ENCODE assay signal across 31 mouse cellular contexts in genomic region chr12:105580490-105580889, GRCm38 (mm10). TPM values are rescaled to one million over a fixed set of nuclear protein-coding genes. Genes with fewer than 3 reads are reported as not detected.
DNase-seq lines count a peak whose midpoint lies in the region; ATAC-seq and TF ChIP-seq lines count a peak whose summit lies in the region.
"Had no signal": no experiment of that assay in that cellular context is flagged by ENCODE, and none has a peak within 500 bp of the region (broad histone marks: within the 10 kb centered on the region; RNA-seq: fewer than 3 reads in every experiment).

No protein-coding gene starts in this region.

- no peak overlapping the region for H3K4me2 ChIP-seq in midbrain, embryonic 11.5 days
- no peak overlapping the region for H3K4me2 ChIP-seq in midbrain, embryonic 15.5 days
- no peak overlapping the region for H3K4me2 ChIP-seq in stomach, postnatal 0 days (replicated peaks; ENCODE audit: low read depth)
- H3K4me2 ChIP-seq: forebrain, embryonic 13.5 days; heart, embryonic 11.5 days; hindbrain, embryonic 14.5 days had no signal

- H3K27me3 ChIP-seq in midbrain, embryonic 11.5 days (ENCODE audit: control insufficient read depth, insufficient read depth, low read length): no peaks in the 10 kb centered on the region
- H3K27me3 ChIP-seq in midbrain, embryonic 15.5 days (replicated peaks): no peaks in the 10 kb centered on the region
- H3K27me3 ChIP-seq in ES-Bruce4 (ENCODE audit: control insufficient read depth, insufficient read depth, low read length, poor library complexity, severe bottlenecking): no peaks in the 10 kb centered on the region
- no peaks in the 10 kb centered on the region for H3K27me3 ChIP-seq in stomach, postnatal 0 days (ENCODE audit: control insufficient read depth, insufficient read depth, low read length)
- H3K27me3 ChIP-seq: forebrain, embryonic 13.5 days had no signal

- no peak for TF ChIP-seq POLR2A in ES-Bruce4 (IDR thresholded peaks at IDR 0.05; ENCODE audit: insufficient read depth, low read length)

- no peak overlapping the region for H3K4me3 ChIP-seq in midbrain, embryonic 11.5 days (ENCODE audit: low read depth, low read length)
- no peak overlapping the region for H3K4me3 ChIP-seq in midbrain, embryonic 15.5 days
- no peak overlapping the region for H3K4me3 ChIP-seq in ES-Bruce4 (ENCODE audit: low read depth, low read length)
- no peak overlapping the region for H3K4me3 ChIP-seq in stomach, postnatal 0 days (ENCODE audit: low read depth, low read length)
- H3K4me3 ChIP-seq: forebrain, embryonic 10.5 days; forebrain, embryonic 13.5 days; heart, adult 2 months had no signal

- H3K27ac ChIP-seq in midbrain, embryonic 11.5 days (ENCODE audit: low read depth, low read length): no peak overlapping the region
- no peak overlapping the region for H3K27ac ChIP-seq in midbrain, embryonic 15.5 days
- H3K27ac ChIP-seq in ES-Bruce4 (ENCODE audit: insufficient read depth, low read length): no peak overlapping the region
- H3K27ac ChIP-seq in stomach, postnatal 0 days (replicated peaks): 0 out of 2 replicates have a peak overlapping the region, but pooled peaks have one; percentile 13
- H3K27ac ChIP-seq: forebrain, embryonic 10.5 days; forebrain, embryonic 13.5 days; heart, adult 2 months; hindbrain, embryonic 14.5 days; hindbrain, postnatal 0 days had no signal

- no peak for ATAC-seq in midbrain, embryonic 11.5 days (ENCODE audit: low FRiP score)
- ATAC-seq in midbrain, embryonic 15.5 days (replicated peaks): no peak
- no peak for ATAC-seq in stomach, postnatal 0 days (ENCODE audit: low FRiP score, low TSS enrichment)
- ATAC-seq: forebrain, embryonic 13.5 days; forebrain, embryonic 16.5 days; hindbrain, postnatal 0 days; inflammation-experienced regulatory T-cells, adult 6 months; intestine, embryonic 16.5 days had no signal

- H3K9me3 ChIP-seq in midbrain, embryonic 11.5 days (ENCODE audit: control insufficient read depth, low read length): no peaks in the 10 kb centered on the region
- H3K9me3 ChIP-seq in midbrain, embryonic 15.5 days: no peaks in the 10 kb centered on the region
- H3K9me3 ChIP-seq in ES-Bruce4 (replicated peaks; ENCODE audit: control insufficient read depth, insufficient read depth, low read length, poor library complexity, severe bottlenecking): no peaks in the 10 kb centered on the region
- H3K9me3 ChIP-seq in stomach, postnatal 0 days (ENCODE audit: control insufficient read depth, low read length): no peaks in the 10 kb centered on the region
- H3K9me3 ChIP-seq: forebrain, embryonic 10.5 days; forebrain, embryonic 13.5 days had no signal

- no peaks in the 10 kb centered on the region for H3K36me3 ChIP-seq in midbrain, embryonic 11.5 days (ENCODE audit: control insufficient read depth, insufficient read depth, low read length)
- H3K36me3 ChIP-seq in midbrain, embryonic 15.5 days (replicated peaks): no peaks in the 10 kb centered on the region
- H3K36me3 ChIP-seq in ES-Bruce4 (ENCODE audit: control insufficient read depth, insufficient read depth, low read length, poor library complexity, severe bottlenecking): no peaks in the 10 kb centered on the region
- no peaks in the 10 kb centered on the region for H3K36me3 ChIP-seq in stomach, postnatal 0 days (ENCODE audit: control insufficient read depth, insufficient read depth, low read length)
- H3K36me3 ChIP-seq: forebrain, embryonic 10.5 days had no signal

- H3K4me1 ChIP-seq in midbrain, embryonic 11.5 days (ENCODE audit: control insufficient read depth, insufficient read depth, low read length): peaks cover 6% of the 10 kb centered on the region; the same call in 1 of the 2 replicates
- H3K4me1 ChIP-seq in midbrain, embryonic 15.5 days: no peaks in the 10 kb centered on the region
- H3K4me1 ChIP-seq in ES-Bruce4 (ENCODE audit: control insufficient read depth, insufficient read depth, low read length): no peaks in the 10 kb centered on the region
- peaks cover 2% of the 10 kb centered on the region; the same call in 1 of the 2 replicates for H3K4me1 ChIP-seq in stomach, postnatal 0 days (replicated peaks; ENCODE audit: control insufficient read depth, insufficient read depth)
- H3K4me1 ChIP-seq: forebrain, embryonic 13.5 days had no signal

- 0 out of 2 replicates have a peak, but pooled peaks have one; percentile 16 for TF ChIP-seq EP300 in ES-Bruce4 (IDR thresholded peaks at IDR 0.05; ENCODE audit: insufficient read depth, low read depth, low read length)
- TF ChIP-seq EP300 in stomach, postnatal 0 days (optimal IDR thresholded peaks at IDR 0.05): no peak

- intact Hi-C loops in heart, postnatal 14 days (cut with DNase I): no loop called here

- peak; percentile 93 for DNase-seq in heart, adult 11 months
- no peak for DNase-seq in heart, postnatal 14 days
- DNase-seq in midbrain, embryonic 11.5 days (ENCODE audit: low spot score, missing footprints): peak; percentile 31
- DNase-seq in stomach, postnatal 0 days (ENCODE audit: low spot score): no peak
- no peak for DNase-seq in right cerebral cortex, postnatal 14 days
- DNase-seq: adrenal gland, adult 2 months; adrenal gland, postnatal 14 days; B cell, adult 2 months; cerebellum, adult 11 months; cerebellum, adult 2 months; cerebellum, postnatal 10 days; cerebellum, postnatal 36 days; gastrocnemius, postnatal 25 days; heart, adult 2 months; heart, postnatal 10 days; heart, postnatal 4 days had no signal

- H3K9ac ChIP-seq in midbrain, embryonic 11.5 days (ENCODE audit: low read length): no peak overlapping the region
- no peak overlapping the region for H3K9ac ChIP-seq in midbrain, embryonic 15.5 days
- H3K9ac ChIP-seq in ES-Bruce4 (ENCODE audit: low read depth, poor library complexity, severe bottlenecking): no peak overlapping the region
- H3K9ac ChIP-seq in stomach, postnatal 0 days (ENCODE audit: low read length): no peak overlapping the region
- H3K9ac ChIP-seq: forebrain, embryonic 13.5 days; hindbrain, embryonic 14.5 days had no signal

- 78% methylated on average over 17 of the region's 17 CpGs for WGBS in midbrain, embryonic 11.5 days
- WGBS in midbrain, embryonic 15.5 days: 78% methylated on average over 17 of the region's 17 CpGs
- WGBS in stomach, postnatal 0 days: 72% methylated on average over 17 of the region's 17 CpGs

- TF ChIP-seq CTCF in ES-Bruce4 (IDR thresholded peaks at IDR 0.05; ENCODE audit: low read depth, low read length): no peak
- no peak for TF ChIP-seq CTCF in stomach, postnatal 0 days (IDR thresholded peaks at IDR 0.05; ENCODE audit: low read depth)

RNA-seq across cellular contexts. Expression of gene Bdkrb2, which starts 17.5 kb away (rescaled TPM):
- 1 to 10 TPM; 1.6 TPM for total RNA-seq in heart, postnatal 14 days (2021)
- polyA plus RNA-seq in midbrain, embryonic 11.5 days (2014; fragmentation: Nextera tagmentation; extraction: Ambion mirVana): 0.10 and 0.12 TPM in 2 replicates
- 1.9 TPM in 2 replicates for polyA plus RNA-seq in midbrain, embryonic 15.5 days (2015; fragmentation: Nextera tagmentation; extraction: Ambion mirVana)
- polyA plus RNA-seq in ES-Bruce4 (2011; ENCODE audit: insufficient read depth, insufficient read length, low read depth, missing spikeins): 1.2 and 1.4 TPM in 2 replicates
- polyA plus RNA-seq in stomach, postnatal 0 days (2015; fragmentation: Nextera tagmentation; extraction: Ambion mirVana): 4.0 and 4.1 TPM in 2 replicates
- total RNA-seq: MEL had no signal
- polyA plus RNA-seq: inflammation-experienced regulatory T-cells, adult 6 months had no signal

RNA-seq across cellular contexts. Expression of gene Bdkrb1, which starts 22.4 kb away (rescaled TPM):
- total RNA-seq in heart, postnatal 14 days (2021): not detected
- 0.12 TPM in 1 of 2 replicates, not detected in the other for polyA plus RNA-seq in midbrain, embryonic 11.5 days (2014; fragmentation: Nextera tagmentation; extraction: Ambion mirVana)
- 0.19 TPM in 1 of 2 replicates, not detected in the other for polyA plus RNA-seq in midbrain, embryonic 15.5 days (2015; fragmentation: Nextera tagmentation; extraction: Ambion mirVana)
- polyA plus RNA-seq in ES-Bruce4 (2011; ENCODE audit: insufficient read depth, insufficient read length, low read depth, missing spikeins): not detected in 2 replicates
- 1.8 and 2.3 TPM in 2 replicates for polyA plus RNA-seq in stomach, postnatal 0 days (2015; fragmentation: Nextera tagmentation; extraction: Ambion mirVana)
- total RNA-seq: adrenal gland, adult 2 months; adrenal gland, postnatal 4 days; gastrocnemius, adult 18-20 months; gastrocnemius, postnatal 25 days; heart, adult 2 months; heart, postnatal 10 days; heart, postnatal 4 days; MEL had no signal
- polyA plus RNA-seq: cerebellum, adult 2 months; forebrain, embryonic 10.5 days; forebrain, embryonic 13.5 days; forebrain, embryonic 16.5 days; heart, embryonic 11.5 days; heart, embryonic 14.5 days; hindbrain, embryonic 11.5 days; hindbrain, postnatal 0 days had no signal

Comparison
In these comparisons a context has a peak if more than half of its experiments do, and no peak if none do; other contexts are left out.
1. DNase-seq: peak in heart, adult 11 months (single experiment) and midbrain, embryonic 11.5 days (single experiment); none in heart, postnatal 14 days (0 of 2), stomach, postnatal 0 days (single experiment) and right cerebral cortex, postnatal 14 days (single experiment).